Mouse (Mus musculus) thymus, adult 2 months (tissue): Measurements from ENCODE around the gene Igflr1.

Experiments
- CTCF ChIP-seq: fragments of 200-500 bp; IDR thresholded peaks from 2 replicates; pipeline ENCODE4 v1.5.1; 2012; ENCODE audit warnings: mild to moderate bottlenecking, control low read depth, low read length, moderate library complexity, borderline replicate concordance; ENCODE audit not compliant: control insufficient read depth, poor library complexity, insufficient read depth; ENCODE audit errors: extremely low read depth
- POLR2A ChIP-seq: fragments of 200-500 bp; IDR thresholded peaks from 2 replicates; pipeline ENCODE4 v1.6.1; 2012; ENCODE audit warnings: mild to moderate bottlenecking, low read length, control low read depth, moderate library complexity; ENCODE audit not compliant: control insufficient read depth, poor library complexity, insufficient read depth; ENCODE audit errors: extremely low read depth

GRCm38 (mm10) chr7:30525954-30526353 lies 39.3 kb upstream of the Igflr1 start:
- no peak for TF ChIP-seq CTCF
- no peak for TF ChIP-seq POLR2A
